Mouse (Mus musculus) lung, postnatal 0 days (tissue): Measurements from ENCODE around the gene Prr7. TPM values are rescaled to one million over a fixed set of nuclear protein-coding genes. Genes with fewer than 3 reads are reported as not detected.
"Not testable (repeated sequence)": the region's sequence is repeated elsewhere in the genome, so short reads cannot be mapped to it uniquely, and the experiment has no call there.

Experiments
- ATAC-seq: fragments of 200-750 bp; cut with Nextera tagmentation; 2 replicates; pipeline ENCODE4 v1.8.0; 2017; ENCODE audit warnings: moderate library complexity
- DNase-seq: peaks from one replicate; pipeline ENCODE4 v3.0.0-alpha.2; 2016; ENCODE audit warnings: low spot score
- H3K27ac ChIP-seq: fragments of 300-500 bp; sonication (generic); 2 replicates; pipeline ENCODE4 v1.5.1; 2014; ENCODE audit warnings: antibody characterized with exemption, mild to moderate bottlenecking, low read length, mixed read lengths
- H3K27me3 ChIP-seq: fragments of 300-500 bp; sonication (generic); replicated peaks from 2 replicates; pipeline ENCODE4 v1.6.1; 2014; ENCODE audit warnings: low read length, mixed read lengths; ENCODE audit not compliant: insufficient read depth
- H3K36me3 ChIP-seq: fragments of 300-500 bp; sonication (generic); 2 replicates; pipeline ENCODE4 v1.6.1; 2014; ENCODE audit warnings: low read length, mixed read lengths; ENCODE audit not compliant: insufficient read depth
- H3K4me1 ChIP-seq: fragments of 300-500 bp; sonication (generic); 2 replicates; pipeline ENCODE4 v1.6.1; 2014; ENCODE audit warnings: antibody characterized with exemption, low read depth, low read length, mixed read lengths; ENCODE audit not compliant: insufficient read depth
- H3K4me2 ChIP-seq: fragments of 300-500 bp; sonication (generic); replicated peaks from 2 replicates; pipeline ENCODE4 v1.6.1; 2014; ENCODE audit warnings: low read depth, mild to moderate bottlenecking, low read length, moderate library complexity, mixed read lengths
- H3K4me3 ChIP-seq: fragments of 300-500 bp; sonication (generic); 2 replicates; pipeline ENCODE4 v1.5.1; 2014; ENCODE audit warnings: low read depth, low read length
- H3K9ac ChIP-seq: fragments of 300-500 bp; sonication (generic); replicated peaks from 2 replicates; pipeline ENCODE4 v1.6.1; 2014; ENCODE audit warnings: low read depth, mild to moderate bottlenecking
- H3K9me3 ChIP-seq: fragments of 300-500 bp; sonication (generic); 2 replicates; pipeline ENCODE4 v1.6.1; 2016; ENCODE audit warnings: low read length, mixed read lengths
- CTCF ChIP-seq: IDR thresholded peaks from 2 replicates; pipeline ENCODE4 v1.5.1; 2016; ENCODE audit warnings: antibody characterized with exemption, mild to moderate bottlenecking
- EP300 ChIP-seq: IDR thresholded peaks from 2 replicates; pipeline ENCODE4 v1.6.1; 2016; ENCODE audit warnings: antibody characterized with exemption, mild to moderate bottlenecking, control low read depth
- WGBS: fragments of 180-500 bp; shearing (Covaris S2); extraction: QIAGEN DNeasy Blood & Tissue Kit; methylation state at CpG from one replicate; pipeline ENCODE4 v1.1.7; 2014; 5-methylcytosine and 5-hydroxymethylcytosine counted together
- polyA plus RNA-seq: library from polyadenylated mRNA; unstranded; fragments of >200 nt; fragmentation: Nextera tagmentation; extraction: Ambion mirVana; gene quantifications from 2 replicates; pipeline ENCODE4 v1.2.1, GENCODE M21; 2015

Prr7 gene
- polyA plus RNA-seq, 1 experiment from 2014 or later, result 0.17 TPM

GRCm38 (mm10) chr13:55420933-55421800, 42.9 kb upstream of the Prr7 start:
- H3K4me1 ChIP-seq, result 0 out of 2 replicates have a peak, but pooled peaks cover 4% of the 10 kb centered on the region
- H3K4me3 ChIP-seq, result peak overlapping the region; percentile 17; the same call in 1 of the 2 replicates
- H3K9ac ChIP-seq, result no peak overlapping the region; the same call in 1 of the 2 replicates
- TF ChIP-seq CTCF (peak; percentile 88), EP300 (no peak)
- WGBS, result 13% methylated on average over 31 of the region's 35 CpGs
- H3K27ac ChIP-seq, result no peak overlapping the region
- no peaks in the 10 kb centered on the region for H3K9me3 ChIP-seq
- H3K27me3 ChIP-seq, result peaks cover 38% of the 10 kb centered on the region
- ATAC-seq (peak; percentile 74), DNase-seq (peak; percentile 71)
- H3K4me2 ChIP-seq, result peak overlapping the region; percentile 45
- no peaks in the 10 kb centered on the region for H3K36me3 ChIP-seq

GRCm38 (mm10) chr13:55426613-55427012, 37.5 kb upstream of the Prr7 start, which contains the start of gene F12:
F12 (minus strand) TSS chr13:55426793.
- WGBS, result 90% methylated on average over 10 of the region's 10 CpGs
- H3K4me1 ChIP-seq, result no peaks in the 10 kb centered on the region
- DNase-seq (no peak), ATAC-seq (no peak)
- H3K4me2 ChIP-seq, result no peak within 1 kb of the TSS
- H3K4me3 ChIP-seq, result no peak within 1 kb of the TSS
- H3K27me3 ChIP-seq, result peaks cover 5% of the 10 kb centered on the region
- no peak within 1 kb of the TSS for H3K9ac ChIP-seq
- no peak for TF ChIP-seq EP300
- no peak for TF ChIP-seq CTCF
- H3K36me3 ChIP-seq, result no peaks in the 10 kb centered on the region
- H3K27ac ChIP-seq, result no peak within 1 kb of the TSS
- H3K9me3 ChIP-seq, result 0 out of 2 replicates have a peak, but pooled peaks cover 3% of the 10 kb centered on the region

GRCm38 (mm10) chr13:55429226-55429888, 34.7 kb upstream of the Prr7 start:
- Histone ChIP-seq H3K4me1 (no peaks in the 10 kb centered on the region), H3K27me3 (no peaks in the 10 kb centered on the region), H3K4me3 (no peak overlapping the region), H3K9me3 (0 out of 2 replicates have a peak, but pooled peaks cover 3% of the 10 kb centered on the region), H3K4me2 (no peak overlapping the region), H3K36me3 (no peaks in the 10 kb centered on the region), H3K9ac (no peak overlapping the region), H3K27ac (no peak overlapping the region)
- DNase-seq, result peak; percentile 70
- peak; percentile 84 for ATAC-seq
- no peak for TF ChIP-seq EP300
- TF ChIP-seq CTCF, result no peak
- 60% methylated on average over 12 of the region's 12 CpGs for WGBS

GRCm38 (mm10) chr13:55430566-55430965, 33.5 kb upstream of the Prr7 start:
- Histone ChIP-seq H3K9me3 (0 out of 2 replicates have a peak, but pooled peaks cover 3% of the 10 kb centered on the region), H3K36me3 (no peaks in the 10 kb centered on the region), H3K4me1 (no peaks in the 10 kb centered on the region), H3K9ac (no peak overlapping the region), H3K4me2 (no peak overlapping the region), H3K4me3 (no peak overlapping the region), H3K27ac (no peak overlapping the region), H3K27me3 (no peaks in the 10 kb centered on the region)
- ATAC-seq (no peak), DNase-seq (no peak)
- WGBS, result 75% methylated on average over 2 of the region's 2 CpGs
- no peak for TF ChIP-seq EP300
- no peak for TF ChIP-seq CTCF

GRCm38 (mm10) chr13:55431889-55432685, 32.0 kb upstream of the Prr7 start:
- DNase-seq (no peak), ATAC-seq (no peak)
- Histone ChIP-seq H3K4me2 (no peak overlapping the region), H3K9ac (no peak overlapping the region), H3K4me1 (no peaks in the 10 kb centered on the region), H3K9me3 (0 out of 2 replicates have a peak, but pooled peaks cover 3% of the 10 kb centered on the region), H3K27me3 (no peaks in the 10 kb centered on the region), H3K4me3 (no peak overlapping the region), H3K27ac (no peak overlapping the region), H3K36me3 (no peaks in the 10 kb centered on the region)
- no peak for TF ChIP-seq CTCF
- no peak for TF ChIP-seq EP300
- WGBS, result 50% methylated on average over 10 of the region's 10 CpGs

- H3K9ac ChIP-seq, H3K4me2 ChIP-seq, ATAC-seq, H3K27ac ChIP-seq, H3K27me3 ChIP-seq, DNase-seq, H3K4me3 ChIP-seq, H3K9me3 ChIP-seq, H3K4me1 ChIP-seq, H3K36me3 ChIP-seq: not testable (repeated sequence)
- 72% methylated on average over 14 of the region's 15 CpGs for WGBS
Observed at GRCm38 (mm10) chr13:55437111-55437629, 26.9 kb upstream of the Prr7 start.
